ENCODE assay signal across 12 mouse cellular contexts in the genomic region with DNA sequence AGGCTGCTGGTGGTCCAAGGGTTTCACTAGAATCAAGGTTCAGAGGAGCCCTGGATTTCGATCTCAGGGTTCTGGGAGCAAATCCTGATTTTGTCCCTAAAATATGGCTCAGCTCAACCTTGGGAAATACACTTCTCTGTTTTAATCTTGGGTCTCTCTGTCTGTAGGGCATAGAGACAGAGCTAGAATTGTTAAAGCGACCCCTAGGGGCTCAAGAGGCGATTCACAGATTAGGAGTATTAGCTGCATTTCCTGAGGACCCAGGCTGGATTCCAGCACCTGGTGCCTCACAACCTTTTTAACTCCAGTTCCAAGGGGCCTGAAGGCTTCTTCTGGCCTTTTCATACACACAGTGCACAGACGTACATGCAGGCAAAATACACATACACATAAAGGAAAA. TPM values are rescaled to one million over a fixed set of nuclear protein-coding genes. Genes with fewer than 3 reads are reported as not detected.
DNase-seq lines count a peak whose midpoint lies in the region; ATAC-seq and TF ChIP-seq lines count a peak whose summit lies in the region.
"Had no signal": no experiment of that assay in that cellular context is flagged by ENCODE, and none has a peak within 500 bp of the region (broad histone marks: within the 10 kb centered on the region; RNA-seq: fewer than 3 reads in every experiment).

No protein-coding gene starts in this region.

- ATAC-seq in kidney, postnatal 0 days (replicated peaks; ENCODE audit: low FRiP score, low read depth): no peak

- H3K4me1 ChIP-seq in kidney, postnatal 0 days (replicated peaks; ENCODE audit: insufficient read depth, low read length): no peaks in the 10 kb centered on the region
- H3K4me1 ChIP-seq: hindbrain, embryonic 15.5 days; lung, embryonic 15.5 days; neural tube, embryonic 12.5 days had no signal

- no peak overlapping the region for H3K4me3 ChIP-seq in kidney, postnatal 0 days (replicated peaks; ENCODE audit: low read depth, low read length)
- H3K4me3 ChIP-seq: heart, embryonic 10.5 days; hindbrain, embryonic 15.5 days; lung, embryonic 15.5 days; neural tube, embryonic 12.5 days had no signal

- H3K36me3 ChIP-seq in kidney, postnatal 0 days (ENCODE audit: insufficient read depth, low read length): no peaks in the 10 kb centered on the region
- H3K36me3 ChIP-seq: heart, embryonic 10.5 days; hindbrain, embryonic 15.5 days; lung, embryonic 15.5 days; neural tube, embryonic 12.5 days had no signal

- H3K4me2 ChIP-seq in kidney, postnatal 0 days (ENCODE audit: low read length): no peak overlapping the region
- H3K4me2 ChIP-seq: hindbrain, embryonic 15.5 days; lung, embryonic 15.5 days; neural tube, embryonic 12.5 days had no signal

- H3K27ac ChIP-seq in kidney, postnatal 0 days: no peak overlapping the region
- H3K27ac ChIP-seq: heart, embryonic 10.5 days; hindbrain, embryonic 15.5 days; lung, embryonic 15.5 days; neural tube, embryonic 12.5 days had no signal

- no peaks in the 10 kb centered on the region for H3K27me3 ChIP-seq in kidney, postnatal 0 days (ENCODE audit: insufficient read depth, low read length)
- H3K27me3 ChIP-seq: hindbrain, embryonic 15.5 days; lung, embryonic 15.5 days; neural tube, embryonic 12.5 days had no signal

- H3K9ac ChIP-seq in kidney, postnatal 0 days (ENCODE audit: low read depth, low read length): no peak overlapping the region
- H3K9ac ChIP-seq: hindbrain, embryonic 15.5 days; lung, embryonic 15.5 days; neural tube, embryonic 12.5 days had no signal

- WGBS in kidney, postnatal 0 days: 30% methylated on average over 4 of the region's 4 CpGs

- peak; percentile 41; the same call in 1 of the 2 replicates for TF ChIP-seq CTCF in kidney, postnatal 0 days (IDR thresholded peaks at IDR 0.05; ENCODE audit: low read depth)

- DNase-seq in kidney, postnatal 0 days (ENCODE audit: low spot score): no peak
- DNase-seq in kidney, adult 11 months: no peak
- peak; percentile 43 for DNase-seq in 3T3-L1 (ENCODE audit: low read depth, low spot score)
- DNase-seq in 416B (ENCODE audit: low read depth): peak; percentile 34
- peak; percentile 72 for DNase-seq in R1 (ENCODE audit: low read depth, low spot score)
- DNase-seq in cerebellum, adult 9-11 months: no peak
- no peak for DNase-seq in adrenal gland, adult (ENCODE audit: inconsistent age in 2 of 2, low spot score in 1 of 2)

- no peaks in the 10 kb centered on the region for H3K9me3 ChIP-seq in kidney, postnatal 0 days (replicated peaks; ENCODE audit: low read length)
- H3K9me3 ChIP-seq: heart, embryonic 10.5 days; hindbrain, embryonic 15.5 days; lung, embryonic 15.5 days; neural tube, embryonic 12.5 days had no signal

RNA-seq across cellular contexts. Expression of a gene that starts 12.0 kb away (rescaled TPM):
- 0.26 and 0.28 TPM in 2 replicates for polyA plus RNA-seq in kidney, postnatal 0 days (2015; fragmentation: Nextera tagmentation; extraction: Ambion mirVana)
- polyA plus RNA-seq: heart, embryonic 10.5 days; hindbrain, embryonic 15.5 days; limb, embryonic 11.5 days; neural tube, embryonic 12.5 days had no signal

RNA-seq across cellular contexts. Expression of a gene that starts 25.3 kb away (rescaled TPM):
- polyA plus RNA-seq in kidney, postnatal 0 days (2015; fragmentation: Nextera tagmentation; extraction: Ambion mirVana): 1.3 and 1.4 TPM in 2 replicates
- polyA plus RNA-seq: heart, embryonic 10.5 days had no signal

RNA-seq across cellular contexts. Expression of a gene that starts 52.2 kb away (rescaled TPM):
- polyA plus RNA-seq in kidney, postnatal 0 days (2015; fragmentation: Nextera tagmentation; extraction: Ambion mirVana): 18.4 and 21.4 TPM in 2 replicates

RNA-seq across cellular contexts. Expression of a gene that starts 52.9 kb away (rescaled TPM):
- not detected in 2 replicates for polyA plus RNA-seq in kidney, postnatal 0 days (2015; fragmentation: Nextera tagmentation; extraction: Ambion mirVana)
- polyA plus RNA-seq: heart, embryonic 10.5 days; hindbrain, embryonic 15.5 days; limb, embryonic 11.5 days; lung, embryonic 15.5 days; neural tube, embryonic 12.5 days had no signal

Comparison
In these comparisons a context has a peak if more than half of its experiments do, and no peak if none do; other contexts are left out.
1. DNase-seq: peak in 3T3-L1 (single experiment), 416B (single experiment) and R1 (single experiment); none in kidney, postnatal 0 days (single experiment), kidney, adult 11 months (single experiment), cerebellum, adult 9-11 months (single experiment) and adrenal gland, adult (0 of 2).